Mouse (Mus musculus): ENCODE results near the gene Aldh4a1.

DNA sequence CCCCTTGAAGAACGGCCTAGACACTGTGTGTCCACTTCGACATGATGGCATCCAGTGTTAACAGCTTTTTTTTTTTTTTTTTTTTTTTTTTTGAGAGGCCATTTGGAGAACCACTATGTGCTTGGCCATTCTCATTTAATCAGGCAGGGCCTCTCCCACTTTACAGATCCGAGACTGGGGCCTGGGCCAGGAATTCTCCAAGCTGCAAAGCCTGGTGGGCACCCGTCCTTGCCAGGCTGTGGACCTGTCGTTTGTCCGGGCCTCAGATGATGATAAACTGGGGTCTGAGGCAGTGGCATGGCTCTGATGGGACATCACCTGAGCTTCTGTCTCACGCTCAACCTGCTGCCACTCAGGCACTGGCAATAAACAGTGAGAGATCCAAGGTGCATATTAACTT lies 29.8 kb upstream of the Aldh4a1 start:
- TF ChIP-seq CTCF (IDR thresholded peaks at IDR 0.05; ENCODE audit: low read depth, low read length) (no peak), POLR2A (IDR thresholded peaks at IDR 0.05; ENCODE audit: extremely low read depth, insufficient read depth, low read length) (no peak)
